8 mouse cellular contexts compared by ENCODE assay signal in genomic region chr9:42897361-42898051, GRCm38 (mm10). TPM values are rescaled to one million over a fixed set of nuclear protein-coding genes. Genes with fewer than 3 reads are reported as not detected.
DNase-seq lines count a peak whose midpoint lies in the region; ATAC-seq and TF ChIP-seq lines count a peak whose summit lies in the region.

No protein-coding gene starts in this region.

- no peaks in the 10 kb centered on the region for H3K36me3 ChIP-seq in liver, adult 2 months (ENCODE audit: control insufficient read depth, insufficient read depth, low read length)
- no peaks in the 10 kb centered on the region for H3K36me3 ChIP-seq in hindbrain, embryonic 13.5 days

- H3K4me1 ChIP-seq in liver, adult 2 months (ENCODE audit: control insufficient read depth, insufficient read depth, low read length), result no peaks in the 10 kb centered on the region
- peaks cover 45% of the 10 kb centered on the region for H3K4me1 ChIP-seq in hindbrain, embryonic 13.5 days (replicated peaks)

- H3K79me2 ChIP-seq in liver, adult 2 months (ENCODE audit: control insufficient read depth, insufficient read depth, low read length), result no peaks in the 10 kb centered on the region

- no peak overlapping the region for H3K27ac ChIP-seq in liver, adult 2 months (replicated peaks; ENCODE audit: insufficient read depth, low read depth, low read length)
- peak overlapping the region; percentile 83 for H3K27ac ChIP-seq in hindbrain, embryonic 13.5 days

- peak overlapping the region; percentile 51 for H3K4me3 ChIP-seq in liver, adult 2 months (ENCODE audit: insufficient read depth, low read depth, low read length)
- H3K4me3 ChIP-seq in hindbrain, embryonic 13.5 days, result peak overlapping the region; percentile 50

- peaks cover 10% of the 10 kb centered on the region for H3K27me3 ChIP-seq in liver, adult 2 months (ENCODE audit: control insufficient read depth, insufficient read depth, low read length)
- peaks cover 51% of the 10 kb centered on the region for H3K27me3 ChIP-seq in hindbrain, embryonic 13.5 days

- no peak for TF ChIP-seq CTCF in liver, adult 2 months (IDR thresholded peaks at IDR 0.05; ENCODE audit: low read depth, low read length)

- peak; percentile 72 for ATAC-seq in hindbrain, embryonic 13.5 days (ENCODE audit: low FRiP score)

- peak overlapping the region; percentile 66 for H3K9ac ChIP-seq in liver, adult 2 months (ENCODE audit: low read depth, low read length)
- peak overlapping the region; percentile 76 for H3K9ac ChIP-seq in hindbrain, embryonic 13.5 days

- H3K4me2 ChIP-seq in hindbrain, embryonic 13.5 days, result peak overlapping the region; percentile 97

- under 1% methylated on average over 52 of the region's 52 CpGs for WGBS in liver, adult 2 months
- WGBS in hindbrain, embryonic 13.5 days, result under 1% methylated on average over 52 of the region's 52 CpGs

- no peaks in the 10 kb centered on the region for H3K9me3 ChIP-seq in hindbrain, embryonic 13.5 days

- TF ChIP-seq POLR2A in liver, adult 2 months (IDR thresholded peaks at IDR 0.05; ENCODE audit: extremely low read depth, insufficient read depth, low read length), result no peak

- DNase-seq in liver, adult 2 months (ENCODE audit: extremely low read depth, low read depth, low spot score), result no peak
- no peak for DNase-seq in liver
- peak; percentile 29 for DNase-seq in cerebellum, adult 9-10 months
- DNase-seq in frontal cortex, adult 2 months (ENCODE audit: extremely low spot score in 1 of 2, low spot score in 1 of 2), result peak; percentile 32 to 68
- DNase-seq in layer of hippocampus, postnatal 36 days, result peak; percentile 69 to 76
- peak; percentile 51 to 62 for DNase-seq in lung, postnatal 4 days
- DNase-seq in right cerebral cortex, postnatal 25 days, result peak; percentile 68

RNA-seq across cellular contexts. Expression of gene Grik4, which starts 46.8 kb away (rescaled TPM):
- under 0.01 and 0.07 TPM in 2 replicates for total RNA-seq in liver, adult 2 months (2014; rRNA removed)
- 0.04 and 0.09 TPM in 2 replicates for polyA plus RNA-seq in liver, adult 2 months (2012; rRNA removed)
- 10.4 and 11.6 TPM in 2 replicates for polyA plus RNA-seq in frontal cortex, adult 2 months (2012; rRNA removed)
- polyA plus RNA-seq in hindbrain, embryonic 13.5 days (2015; fragmentation: Nextera tagmentation; extraction: Ambion mirVana), result 7.3 and 8.7 TPM in 2 replicates
- total RNA-seq in layer of hippocampus, postnatal 36 days (2021), result 10 to 100 TPM; 55.7 to 58.8 TPM

Comparison
In these comparisons a context has a peak if more than half of its experiments do, and no peak if none do; other contexts are left out.
1. DNase-seq: peak in cerebellum, adult 9-10 months (single experiment), frontal cortex, adult 2 months (2 of 2), layer of hippocampus, postnatal 36 days (2 of 2), lung, postnatal 4 days (2 of 2) and right cerebral cortex, postnatal 25 days (single experiment); none in liver, adult 2 months (single experiment) and liver (single experiment).